10 mouse cellular contexts compared by ENCODE assay signal in genomic region chr5:64281674-64282073, GRCm38 (mm10).
"Had no signal": no experiment of that assay in that cellular context is flagged by ENCODE, and none has a peak within 500 bp of the region (broad histone marks: within the 10 kb centered on the region; RNA-seq: fewer than 3 reads in every experiment).

No protein-coding gene starts in this region.

- DNase-seq: kidney, postnatal 25 days; liver; lung, adult 18-20 months; lung, postnatal 10 days; lung, postnatal 36 days; retina, postnatal 1 day; right cerebral cortex, postnatal 25 days; thymus, adult 2 months; thymus, postnatal 14 days; thymus, postnatal 4 days had no signal
